Mouse (Mus musculus) ES-E14 (cell line): ENCODE data around the gene Inpp5e.

Source experiments
- CHD2 ChIP-seq: IDR thresholded peaks from 2 replicates; pipeline ENCODE4 v1.6.1; 2014; ENCODE audit warnings: mild to moderate bottlenecking, low read depth, low read length, inconsistent platforms
- HCFC1 ChIP-seq: IDR thresholded peaks from 2 replicates; pipeline ENCODE4 v1.6.1; 2012; ENCODE audit warnings: low read length, inconsistent platforms, borderline replicate concordance; ENCODE audit not compliant: insufficient read depth
- MAFK ChIP-seq: IDR thresholded peaks from 2 replicates; pipeline ENCODE4 v1.6.1; 2014; ENCODE audit warnings: mild to moderate bottlenecking, low read depth, low read length, inconsistent platforms; ENCODE audit not compliant: insufficient read depth
- ZC3H11A ChIP-seq: IDR thresholded peaks from 2 replicates; pipeline ENCODE4 v1.6.1; 2012; ENCODE audit warnings: low read depth, mild to moderate bottlenecking, inconsistent platforms, low read length, borderline replicate concordance
- ZNF384 ChIP-seq: IDR thresholded peaks from 2 replicates; pipeline ENCODE4 v1.6.1; 2012; ENCODE audit warnings: low read depth, low read length, inconsistent platforms

- TF ChIP-seq MAFK (no peak), ZC3H11A (no peak), ZNF384 (no peak), HCFC1 (no peak), CHD2 (no peak)
Measured at GRCm38 (mm10) chr2:26367911-26368310, 41.1 kb downstream of the Inpp5e start.
